Mouse (Mus musculus) kidney, postnatal 36 days (tissue): ENCODE data around the gene Rac2.

ENCODE experiments used
- DNase-seq, 2 experiments: peaks; one replicate each; pipeline ENCODE4 v3.0.0; 2021 to 2022; ENCODE audit warnings: mixed read lengths in 2 of 2

The Rac2 gene

GRCm38 (mm10) chr15:78546060-78546459, 26.5 kb downstream of the Rac2 start:
- no peak for DNase-seq

GRCm38 (mm10) chr15:78544561-78545001, 28.0 kb downstream of the Rac2 start, which contains the start of gene Sstr3:
Sstr3 (minus strand) TSS chr15:78544685.
- no peak for DNase-seq

- DNase-seq: no peak
These were observed 28.5 kb downstream of the Rac2 start for GRCm38 (mm10) chr15:78544041-78544440.

- DNase-seq: no peak
These were observed 29.7 kb downstream of the Rac2 start for GRCm38 (mm10) chr15:78542767-78543303.

GRCm38 (mm10) chr15:78542098-78542766, 30.4 kb downstream of the Rac2 start:
- peak; percentile 18 to 44 for DNase-seq

GRCm38 (mm10) chr15:78541606-78542005, 31.0 kb downstream of the Rac2 start:
- peak in 1 of 2 experiments; percentile 9 for DNase-seq

- DNase-seq: no peak
These were observed 31.5 kb downstream of the Rac2 start for GRCm38 (mm10) chr15:78541036-78541435.

GRCm38 (mm10) chr15:78535723-78536421, 36.7 kb downstream of the Rac2 start:
- DNase-seq: no peak

- DNase-seq: peak; percentile 15 to 33
These were observed 39.2 kb downstream of the Rac2 start for GRCm38 (mm10) chr15:78533346-78533835.

GRCm38 (mm10) chr15:78532566-78533345, 39.8 kb downstream of the Rac2 start:
- DNase-seq: no peak

GRCm38 (mm10) chr15:78531901-78532469, 40.6 kb downstream of the Rac2 start:
- peak; percentile 99 to 100 for DNase-seq

- peak in 1 of 2 experiments; percentile 25 for DNase-seq
These were observed 41.2 kb downstream of the Rac2 start for GRCm38 (mm10) chr15:78531451-78531720.

GRCm38 (mm10) chr15:78530671-78531450, 41.7 kb downstream of the Rac2 start, which contains the start of gene C1qtnf6:
C1qtnf6 (minus strand) TSS chr15:78531416.
- peak; percentile 77 to 85 for DNase-seq

- DNase-seq: no peak
These were observed 42.4 kb downstream of the Rac2 start for GRCm38 (mm10) chr15:78530141-78530540.

- DNase-seq: peak; percentile 62 to 78
These were observed 43.1 kb downstream of the Rac2 start for GRCm38 (mm10) chr15:78529428-78529990.

- DNase-seq: peak; percentile 49 to 73
These were observed 43.7 kb downstream of the Rac2 start for GRCm38 (mm10) chr15:78528726-78529411.

GRCm38 (mm10) chr15:78527973-78528372, 44.6 kb downstream of the Rac2 start:
- peak; percentile 56 to 57 for DNase-seq

- DNase-seq: no peak
These were observed 48.4 kb downstream of the Rac2 start for GRCm38 (mm10) chr15:78524163-78524562.

GRCm38 (mm10) chr15:78521892-78522291, 50.7 kb downstream of the Rac2 start:
- no peak for DNase-seq

- no peak for DNase-seq
These were observed 51.3 kb downstream of the Rac2 start for GRCm38 (mm10) chr15:78521331-78521730.
